Mouse (Mus musculus) cortical plate, adult 2 months (tissue): ENCODE data around the gene Cfap161.

ENCODE experiments used
- CTCF ChIP-seq: fragments of 200-500 bp; IDR thresholded peaks from 2 replicates; pipeline ENCODE4 v1.5.1; 2011; ENCODE audit warnings: mild to moderate bottlenecking, control low read depth, low read length; ENCODE audit not compliant: insufficient read depth; ENCODE audit errors: extremely low read depth
- POLR2A ChIP-seq: fragments of 200-500 bp; IDR thresholded peaks from 2 replicates; pipeline ENCODE4 v1.6.1; 2011; ENCODE audit warnings: mild to moderate bottlenecking, low read length, control low read depth; ENCODE audit not compliant: insufficient read depth; ENCODE audit errors: extremely low read depth

DNA sequence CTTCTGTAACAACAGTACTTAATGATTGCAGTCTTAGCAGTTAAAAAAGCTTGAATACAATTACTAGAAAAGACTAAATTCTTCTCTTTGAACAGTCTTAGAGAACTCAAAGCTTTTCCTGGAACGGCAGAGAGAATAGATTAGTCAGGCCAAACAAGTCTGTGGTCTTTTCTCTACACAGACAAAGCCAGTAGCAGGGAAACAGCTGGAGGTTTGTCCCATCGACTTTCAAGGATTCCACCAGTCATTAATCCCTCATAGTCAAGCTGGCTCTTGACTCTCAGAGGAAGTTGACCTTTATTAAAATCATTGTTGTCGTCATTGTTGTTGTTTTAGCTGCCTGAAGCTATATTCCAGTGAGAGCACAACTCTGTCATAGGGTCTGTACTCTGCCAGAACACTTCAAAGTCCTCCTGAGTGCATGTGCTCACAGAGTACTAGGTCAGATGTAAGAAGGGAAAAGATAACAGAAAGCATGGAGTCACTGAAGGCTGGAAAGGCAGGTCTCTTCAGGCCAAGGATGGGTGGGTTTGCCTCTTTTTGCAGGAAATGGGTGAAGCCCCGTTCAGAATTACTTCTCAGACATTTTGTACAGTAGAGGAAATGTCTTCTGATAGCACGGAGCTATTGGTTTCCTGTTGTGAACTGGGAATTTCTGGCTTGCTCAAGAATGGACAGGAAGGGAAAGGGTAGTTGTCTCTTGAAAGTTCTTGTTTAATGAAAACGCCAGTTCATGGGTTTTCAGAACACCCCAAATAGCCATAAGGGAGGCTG is 48.0 kb upstream of the Cfap161 start:
- TF ChIP-seq CTCF = no peak
- no peak for TF ChIP-seq POLR2A
